Mouse (Mus musculus) olfactory bulb, adult 2 months (tissue): ENCODE measurements around the gene Phf12.

Source experiments
- CTCF ChIP-seq: fragments of 200-500 bp; IDR thresholded peaks from 2 replicates; pipeline ENCODE4 v1.5.1; 2012; ENCODE audit warnings: low read depth, mild to moderate bottlenecking, low read length, moderate library complexity; ENCODE audit not compliant: insufficient read depth
- POLR2A ChIP-seq: fragments of 200-500 bp; IDR thresholded peaks from 2 replicates; pipeline ENCODE4 v1.6.1; 2012; ENCODE audit warnings: mild to moderate bottlenecking, low read depth, low read length, moderate library complexity; ENCODE audit not compliant: insufficient read depth

DNA sequence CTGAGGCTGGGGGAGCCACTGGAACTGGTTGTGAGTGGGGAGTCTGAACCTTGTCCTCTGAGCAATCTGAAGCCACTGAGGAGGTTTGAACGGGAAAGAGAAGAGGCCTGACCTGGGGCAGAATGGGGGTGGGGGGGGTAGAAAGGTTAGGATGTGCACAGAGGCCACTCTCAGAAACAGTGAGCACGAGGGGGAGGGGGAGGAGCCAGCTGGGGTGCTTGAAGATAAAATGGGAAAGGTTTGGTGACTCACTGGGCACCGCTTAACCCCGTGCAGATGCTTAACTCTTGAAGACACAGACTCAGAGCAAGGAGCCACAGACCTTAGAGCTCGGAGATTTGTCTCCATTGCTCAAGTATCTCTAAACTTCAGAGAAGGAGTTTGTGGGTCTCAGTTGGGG lies 21.7 kb upstream of the Phf12 start:
- TF ChIP-seq CTCF: no peak
- no peak for TF ChIP-seq POLR2A
